Mouse (Mus musculus) forebrain, embryonic 16.5 days (tissue): Measurements from ENCODE around the gene Sprr2k. TPM values are rescaled to one million over a fixed set of nuclear protein-coding genes. Genes with fewer than 3 reads are reported as not detected.
"Not testable (repeated sequence)": the region's sequence is repeated elsewhere in the genome, so short reads cannot be mapped to it uniquely, and the experiment has no call there.

Experiments used
- ATAC-seq: fragments of 200-750 bp; cut with Nextera tagmentation; 2 replicates; pipeline ENCODE4 v1.8.0; 2017; ENCODE audit warnings: mild to moderate bottlenecking, moderate library complexity
- H3K27ac ChIP-seq: fragments of 300-500 bp; sonication (generic); 2 replicates; pipeline ENCODE4 v1.5.1; 2014; ENCODE audit warnings: low read length, control low read depth
- H3K27me3 ChIP-seq: fragments of 300-500 bp; sonication (generic); replicated peaks from 2 replicates; pipeline ENCODE4 v1.6.1; 2014; ENCODE audit warnings: low read length; ENCODE audit not compliant: control insufficient read depth, insufficient read depth
- H3K36me3 ChIP-seq: fragments of 300-500 bp; sonication (generic); 2 replicates; pipeline ENCODE4 v1.6.1; 2014; ENCODE audit not compliant: control insufficient read depth, insufficient read depth
- H3K4me1 ChIP-seq: fragments of 300-500 bp; sonication (generic); replicated peaks from 2 replicates; pipeline ENCODE4 v1.6.1; 2014; ENCODE audit warnings: low read length; ENCODE audit not compliant: control insufficient read depth, insufficient read depth
- H3K4me2 ChIP-seq: fragments of 300-500 bp; sonication (generic); 2 replicates; pipeline ENCODE4 v1.6.1; 2014; ENCODE audit warnings: mild to moderate bottlenecking, low read length, control low read depth
- H3K4me3 ChIP-seq: fragments of 300-500 bp; sonication (generic); replicated peaks from 2 replicates; pipeline ENCODE4 v1.5.1; 2014; ENCODE audit warnings: mild to moderate bottlenecking, low read length, control low read depth
- H3K9ac ChIP-seq: fragments of 300-500 bp; sonication (generic); replicated peaks from 2 replicates; pipeline ENCODE4 v1.6.1; 2014; ENCODE audit warnings: low read depth, low read length, control low read depth
- H3K9me3 ChIP-seq: fragments of 300-500 bp; sonication (generic); 2 replicates; pipeline ENCODE4 v1.6.1; 2016; ENCODE audit warnings: low read length; ENCODE audit not compliant: control insufficient read depth
- WGBS: fragments of 180-500 bp; shearing (Covaris S2); extraction: QIAGEN DNeasy Blood & Tissue Kit; methylation state at CpG from one replicate; pipeline ENCODE4 v1.1.7; 2014; 5-methylcytosine and 5-hydroxymethylcytosine counted together
- polyA plus RNA-seq: library from polyadenylated mRNA; unstranded; fragments of >200 nt; fragmentation: Nextera tagmentation; extraction: Ambion mirVana; gene quantifications from 2 replicates; pipeline ENCODE4 v1.2.1, GENCODE M21; 2015

The Sprr2k gene
- polyA plus RNA-seq, 1 experiment from 2014 or later: not detected

DNA sequence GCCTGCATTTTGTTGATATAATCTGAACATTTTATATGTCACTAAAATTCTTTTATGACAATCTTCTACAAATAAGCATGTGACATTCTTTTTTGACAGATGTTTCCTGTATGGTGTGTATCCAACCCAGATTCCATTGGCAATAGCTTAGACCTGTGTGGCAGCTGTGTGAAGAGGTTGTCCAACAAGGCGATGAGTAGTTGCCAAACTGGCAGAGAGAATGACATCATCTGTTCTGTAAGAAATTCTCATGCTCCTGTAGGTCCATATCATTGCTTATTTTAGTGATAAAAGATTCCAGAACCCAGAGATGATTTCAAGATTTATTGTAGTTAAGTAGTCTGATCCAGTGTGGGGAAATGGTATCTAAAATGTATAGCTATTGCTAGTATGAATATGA is 34.2 kb downstream of the Sprr2k start:
- no peaks in the 10 kb centered on the region for H3K4me1 ChIP-seq
- H3K27ac ChIP-seq: no peak overlapping the region
- no peak overlapping the region for H3K9ac ChIP-seq
- ATAC-seq: no peak
- no peaks in the 10 kb centered on the region for H3K9me3 ChIP-seq
- H3K27me3 ChIP-seq: no peaks in the 10 kb centered on the region
- WGBS: 88% methylated on average over 1 of the region's 1 CpGs
- no peaks in the 10 kb centered on the region for H3K36me3 ChIP-seq
- no peak overlapping the region for H3K4me3 ChIP-seq
- H3K4me2 ChIP-seq: no peak overlapping the region

DNA sequence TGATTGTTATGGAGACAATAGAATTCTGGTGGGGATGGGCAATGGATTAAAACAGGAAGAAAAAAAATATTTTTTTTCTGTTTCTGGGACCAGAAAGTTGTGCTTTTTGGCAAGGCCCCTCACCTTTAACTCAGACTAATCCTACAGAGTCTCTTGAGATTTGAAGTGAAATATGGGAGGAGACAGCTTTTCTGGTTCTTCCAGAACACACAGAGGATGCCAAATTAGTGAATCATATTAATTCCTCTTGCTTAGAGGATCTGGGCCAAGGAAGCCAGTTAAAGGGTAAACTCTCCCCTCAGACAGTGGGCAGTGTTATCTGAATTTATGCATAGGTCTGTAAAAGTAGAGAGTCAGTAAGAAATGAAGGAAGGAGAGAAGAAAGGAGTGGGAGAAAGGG is 35.0 kb downstream of the Sprr2k start:
- no peak for ATAC-seq
- Histone ChIP-seq H3K9me3 (no peaks in the 10 kb centered on the region), H3K27ac (no peak overlapping the region), H3K4me2 (no peak overlapping the region), H3K36me3 (no peaks in the 10 kb centered on the region), H3K9ac (no peak overlapping the region), H3K27me3 (no peaks in the 10 kb centered on the region), H3K4me3 (no peak overlapping the region), H3K4me1 (no peaks in the 10 kb centered on the region)

DNA sequence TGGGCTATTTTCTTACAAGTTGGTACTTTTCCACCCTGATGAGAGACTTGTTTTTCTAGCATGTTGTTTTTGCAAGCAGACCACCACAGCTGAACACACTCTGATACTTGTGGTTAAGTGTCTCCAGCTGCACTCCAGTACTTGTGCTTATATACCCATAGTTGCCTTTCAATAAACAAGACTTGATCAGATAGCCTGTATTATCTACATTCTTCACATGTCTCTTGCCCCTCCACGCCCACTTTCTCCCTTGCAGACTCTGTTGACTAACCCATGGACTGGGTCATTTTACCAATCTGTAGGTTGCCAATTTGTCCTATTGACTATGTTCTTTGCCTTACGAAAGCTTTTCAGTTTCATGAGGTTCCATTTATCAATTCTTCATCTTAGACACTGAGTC is 37.7 kb downstream of the Sprr2k start:
- no peak overlapping the region for H3K27ac ChIP-seq
- no peaks in the 10 kb centered on the region for H3K36me3 ChIP-seq
- H3K9ac ChIP-seq: no peak overlapping the region
- 93% methylated on average over 2 of the region's 2 CpGs for WGBS
- no peaks in the 10 kb centered on the region for H3K9me3 ChIP-seq
- H3K4me2 ChIP-seq: no peak overlapping the region
- ATAC-seq: no peak
- H3K4me1 ChIP-seq: no peaks in the 10 kb centered on the region
- H3K27me3 ChIP-seq: no peaks in the 10 kb centered on the region
- H3K4me3 ChIP-seq: no peak overlapping the region

DNA sequence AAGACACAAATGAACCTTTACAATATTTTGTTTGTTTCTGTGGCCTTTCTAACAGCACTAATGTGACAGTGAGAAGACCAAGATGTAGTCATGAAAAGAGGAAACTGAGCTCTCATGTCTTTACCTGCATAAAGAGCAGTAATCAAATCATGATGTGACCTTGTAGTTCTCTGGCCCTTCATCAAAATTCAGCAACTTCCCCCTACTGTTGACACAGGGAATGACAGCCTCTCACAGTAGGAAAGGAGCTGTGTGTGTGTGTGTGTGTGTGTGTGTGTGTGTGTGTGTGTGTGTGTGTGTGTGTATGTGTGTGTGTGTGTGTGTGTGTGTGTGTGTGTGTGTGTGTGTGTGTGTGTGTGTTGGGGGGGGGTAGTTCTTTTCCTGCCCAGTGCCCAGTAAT is 48.9 kb downstream of the Sprr2k start:
- H3K27me3 ChIP-seq, ATAC-seq, H3K4me2 ChIP-seq, H3K4me1 ChIP-seq, H3K9ac ChIP-seq, H3K27ac ChIP-seq, H3K4me3 ChIP-seq, H3K9me3 ChIP-seq, H3K36me3 ChIP-seq: not testable (repeated sequence)

Other genes starting within 250 kb of the Sprr2k start
- gene Sprr2a1, start 216.8 kb upstream of the Sprr2k start, polyA plus RNA-seq: not detected in 2 replicates
- not detected in 2 replicates for gene Sprr2a2, start 216.7 kb upstream of the Sprr2k start, polyA plus RNA-seq
- gene Sprr2a3, start 147.2 kb upstream of the Sprr2k start, polyA plus RNA-seq: not detected in 2 replicates
- not detected in 2 replicates for gene Sprr2b, start 116.0 kb upstream of the Sprr2k start, polyA plus RNA-seq
- gene Sprr2d, start 93.4 kb upstream of the Sprr2k start, polyA plus RNA-seq: not detected in 2 replicates
- not detected in 2 replicates for gene Sprr2e, start 80.4 kb upstream of the Sprr2k start, polyA plus RNA-seq
- not detected in 2 replicates for gene Sprr2f, start 67.4 kb upstream of the Sprr2k start, polyA plus RNA-seq
- not detected in 2 replicates for gene Sprr2h, start 46.9 kb upstream of the Sprr2k start, polyA plus RNA-seq
- gene Sprr2i, start 24.6 kb upstream of the Sprr2k start, polyA plus RNA-seq: not detected in 2 replicates
- not detected in 2 replicates for gene Sprr2j-ps, start 14.5 kb upstream of the Sprr2k start, polyA plus RNA-seq
- gene Gm9774, start 3.2 kb upstream of the Sprr2k start, polyA plus RNA-seq: 5.5 and 9.6 TPM in 2 replicates
- gene Sprr1b, start 6.2 kb downstream of the Sprr2k start, polyA plus RNA-seq: not detected in 2 replicates
- not detected in 2 replicates for gene Sprr3, start 26.1 kb downstream of the Sprr2k start, polyA plus RNA-seq
- gene Sprr1a, start 53.3 kb downstream of the Sprr2k start, polyA plus RNA-seq: 0.32 TPM in 1 of 2 replicates, not detected in the other
- not detected in 2 replicates for gene Sprr4, start 67.9 kb downstream of the Sprr2k start, polyA plus RNA-seq
- not detected in 2 replicates for gene 2310046K23Rik, start 101.9 kb downstream of the Sprr2k start, polyA plus RNA-seq
- not detected in 2 replicates for gene Ivl, start 141.2 kb downstream of the Sprr2k start, polyA plus RNA-seq
- not detected in 2 replicates for gene Smcp, start 156.4 kb downstream of the Sprr2k start, polyA plus RNA-seq
- not detected in 2 replicates for gene 2210017I01Rik, start 174.9 kb downstream of the Sprr2k start, polyA plus RNA-seq
- not detected in 2 replicates for gene Lce6a, start 189.1 kb downstream of the Sprr2k start, polyA plus RNA-seq
- gene Lce1a1, start 215.7 kb downstream of the Sprr2k start, polyA plus RNA-seq: not detected in 2 replicates
- gene Lce1b, start 224.3 kb downstream of the Sprr2k start, polyA plus RNA-seq: not detected in 2 replicates
- not detected in 2 replicates for gene Lce1a2, start 237.7 kb downstream of the Sprr2k start, polyA plus RNA-seq
- gene Lce1c, start 246.7 kb downstream of the Sprr2k start, polyA plus RNA-seq: not detected in 2 replicates